Mouse (Mus musculus): ENCODE results near the gene Chrna10. TPM values are rescaled to one million over a fixed set of nuclear protein-coding genes. Genes with fewer than 3 reads are reported as not detected.

Chrna10 gene
- polyA plus RNA-seq, 1 experiment from 2014 or later: not detected

DNA sequence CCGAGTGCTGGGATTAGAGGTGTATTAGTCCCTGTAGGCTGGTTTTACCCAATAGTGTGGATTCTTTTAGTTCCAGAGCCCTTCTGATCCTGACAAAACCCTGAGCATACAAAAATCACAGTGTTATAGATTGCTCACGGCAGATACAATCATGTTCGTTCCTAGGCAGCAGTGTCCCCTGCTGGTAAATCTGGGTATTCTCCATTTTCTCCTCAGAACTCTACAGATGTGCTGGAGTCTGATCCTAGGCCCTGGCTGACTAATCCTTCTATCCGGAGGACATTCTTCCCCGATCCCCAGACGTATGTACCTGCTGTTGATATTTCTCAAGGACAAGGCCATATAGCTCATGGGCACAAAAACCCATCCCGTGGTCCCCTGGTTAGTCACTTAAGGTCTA is 38.1 kb downstream of the Chrna10 start:
- no peaks in the 10 kb centered on the region for H3K4me1 ChIP-seq (replicated peaks)
- no peak overlapping the region for H3K9ac ChIP-seq (replicated peaks)
- no peaks in the 10 kb centered on the region for H3K27me3 ChIP-seq
- H3K36me3 ChIP-seq: peaks cover 84% of the 10 kb centered on the region
- H3K9me3 ChIP-seq: no peaks in the 10 kb centered on the region
- H3K4me3 ChIP-seq (replicated peaks): no peak overlapping the region
- ATAC-seq: no peak
- 78% methylated on average over 7 of the region's 7 CpGs for WGBS
- no peak overlapping the region for H3K27ac ChIP-seq
- no peak overlapping the region for H3K4me2 ChIP-seq (replicated peaks)

DNA sequence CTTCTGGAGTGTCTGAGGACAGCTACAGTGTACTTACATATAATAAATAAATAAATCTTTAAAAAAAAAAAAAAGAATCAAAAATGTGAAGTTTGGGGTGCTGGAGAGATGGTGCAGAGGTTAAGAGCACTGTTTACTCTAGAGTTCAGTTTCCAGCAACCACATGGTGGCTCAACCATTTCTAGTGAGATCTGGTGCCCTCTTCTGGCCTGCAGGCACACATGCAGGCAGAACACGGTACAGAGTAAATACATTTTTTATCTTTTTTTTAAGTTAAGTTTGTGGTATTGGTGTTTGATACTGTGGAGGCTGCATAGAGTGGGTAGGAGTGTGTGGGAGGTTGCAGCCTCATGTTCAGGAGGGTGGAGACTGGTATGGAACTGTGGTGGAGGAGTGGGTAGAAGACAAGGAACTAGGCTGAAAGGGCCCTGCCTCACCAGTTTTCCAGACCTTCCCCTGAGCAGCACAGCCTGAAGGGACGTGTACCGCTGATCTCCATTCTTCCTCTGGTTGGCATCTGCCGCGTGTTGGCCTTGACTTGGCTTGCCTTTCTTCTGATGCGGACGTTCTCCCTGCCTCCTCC is 39.8 kb downstream of the Chrna10 start:
- peaks cover 83% of the 10 kb centered on the region for H3K36me3 ChIP-seq
- H3K4me2 ChIP-seq (replicated peaks): no peak overlapping the region
- H3K4me3 ChIP-seq (replicated peaks): no peak overlapping the region
- no peaks in the 10 kb centered on the region for H3K27me3 ChIP-seq
- H3K27ac ChIP-seq: no peak overlapping the region
- no peak for ATAC-seq
- no peaks in the 10 kb centered on the region for H3K4me1 ChIP-seq (replicated peaks)
- H3K9ac ChIP-seq (replicated peaks): no peak overlapping the region
- 75% methylated on average over 7 of the region's 7 CpGs for WGBS
- H3K9me3 ChIP-seq: no peaks in the 10 kb centered on the region

DNA sequence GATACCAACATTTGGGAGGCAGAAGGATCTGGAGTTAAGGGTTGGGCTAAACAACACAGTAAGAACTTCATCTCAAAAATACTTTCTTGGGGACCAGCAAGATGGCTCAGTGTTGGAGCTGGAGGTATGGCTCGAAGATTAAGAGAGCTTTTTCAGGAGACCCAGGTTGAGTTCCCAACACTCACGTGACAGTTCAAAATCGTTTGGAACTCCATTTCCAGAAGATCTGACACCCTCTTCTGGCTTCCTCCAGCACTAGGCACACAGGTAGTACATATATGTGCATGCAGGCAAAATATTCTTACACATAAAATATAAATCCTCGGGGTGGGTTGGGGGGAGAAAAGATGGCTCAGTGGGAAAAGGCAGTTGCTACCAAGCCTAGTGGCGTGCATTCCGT is 50.3 kb downstream of the Chrna10 start:
- H3K27ac ChIP-seq: no peak overlapping the region
- H3K4me3 ChIP-seq (replicated peaks): peak overlapping the region; percentile 81

DNA sequence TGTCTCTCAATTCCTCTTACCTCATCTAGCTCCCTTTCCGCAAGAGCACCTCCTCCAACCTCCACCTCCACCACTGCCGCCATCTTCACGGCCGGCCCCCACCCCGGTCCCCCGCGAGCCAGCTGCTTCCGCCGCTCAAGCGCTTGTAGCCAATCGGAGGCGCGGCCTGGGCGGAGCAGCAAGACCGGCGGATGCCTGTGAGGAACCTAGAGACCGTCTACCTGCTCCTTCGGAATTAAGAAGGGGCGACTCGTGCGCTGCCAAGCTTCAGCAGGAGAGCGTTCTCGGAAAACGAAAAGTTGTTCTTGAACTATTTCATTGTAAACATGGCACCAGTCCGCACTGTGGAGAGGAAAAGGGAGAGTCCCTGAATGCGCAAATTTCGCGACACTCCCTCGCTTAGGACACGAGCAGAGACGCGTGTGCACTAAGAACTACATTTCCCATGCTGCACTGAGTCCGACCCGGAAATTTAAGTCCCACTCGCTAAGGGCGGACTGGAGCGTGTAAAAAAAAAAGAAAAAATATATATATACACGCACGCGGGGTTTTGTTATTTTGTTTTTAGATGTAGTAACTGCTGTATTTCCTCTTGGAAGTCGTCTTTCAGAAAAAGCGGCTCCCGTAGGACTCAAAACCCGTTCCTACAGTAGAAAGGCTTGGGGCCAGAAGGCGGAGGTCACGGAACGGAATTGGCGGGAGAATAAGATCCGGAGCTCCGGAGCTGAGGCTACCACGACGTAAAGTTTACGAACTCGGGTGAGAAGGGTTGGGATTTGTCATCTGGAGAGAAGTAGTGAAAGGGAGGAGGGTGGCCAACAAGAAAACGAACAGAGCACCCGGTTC is 51.4 kb downstream of the Chrna10 start, which contains the start of the genes Rnf121, Xndc1 and Xntrpc:
Rnf121 (minus strand) TSS at position 424 of the 846 bp plus-strand sequence.
Xndc1 (plus strand) TSS at position 466 of the 846 bp plus-strand sequence.
Xntrpc (plus strand) TSS at position 668 of the 846 bp plus-strand sequence.
- Histone ChIP-seq H3K4me3 (replicated peaks) (peak within 1 kb of the TSS; percentile 81), H3K36me3 (0 out of 2 replicates have a peak, but pooled peaks cover 3% of the 10 kb centered on the region), H3K9ac (replicated peaks) (peak within 1 kb of the TSS; percentile 81), H3K27me3 (no peaks in the 10 kb centered on the region), H3K4me1 (replicated peaks) (peaks cover 35% of the 10 kb centered on the region), H3K27ac (peak within 1 kb of the TSS; percentile 80), H3K4me2 (replicated peaks) (peak within 1 kb of the TSS; percentile 75), H3K9me3 (no peaks in the 10 kb centered on the region)
- WGBS: under 1% methylated on average over 56 of the region's 56 CpGs
- peak; percentile 100 for ATAC-seq

More for the DNA sequence above, 50.3 kb downstream of the Chrna10 start:
- Histone ChIP-seq H3K27me3 (no peaks in the 10 kb centered on the region), H3K9me3 (no peaks in the 10 kb centered on the region), H3K4me2 (replicated peaks) (peak overlapping the region; percentile 75), H3K9ac (replicated peaks) (peak overlapping the region; percentile 81; the same call in 1 of the 2 replicates), H3K4me1 (replicated peaks) (peaks cover 35% of the 10 kb centered on the region), H3K36me3 (peaks cover 11% of the 10 kb centered on the region)
- 83% methylated on average over 6 of the region's 6 CpGs for WGBS
- ATAC-seq: no peak

DNA sequence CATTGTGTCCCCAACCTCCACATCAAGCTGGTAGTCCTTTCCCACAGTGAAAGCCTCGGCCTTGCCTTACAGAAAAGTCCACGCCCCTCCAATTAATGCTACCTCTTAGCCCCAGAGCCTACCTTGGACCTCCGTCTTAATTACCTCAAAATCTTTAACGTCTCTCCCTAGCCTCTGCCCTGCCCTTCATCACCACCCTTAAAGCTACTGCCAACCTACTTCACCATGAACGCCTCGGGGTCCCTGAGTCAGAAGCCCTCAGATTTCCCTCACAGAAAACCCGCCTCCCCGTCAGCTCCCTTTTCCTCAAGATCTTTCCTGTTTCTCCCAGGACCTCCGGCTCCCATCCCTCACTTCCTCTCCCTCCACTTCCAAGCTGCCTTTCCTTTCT is 52.0 kb downstream of the Chrna10 start:
- 2% methylated on average over 9 of the region's 9 CpGs for WGBS
- H3K9me3 ChIP-seq: no peaks in the 10 kb centered on the region
- peak overlapping the region; percentile 80 for H3K27ac ChIP-seq
- H3K4me2 ChIP-seq (replicated peaks): peak overlapping the region; percentile 75
- H3K4me1 ChIP-seq (replicated peaks): peaks cover 35% of the 10 kb centered on the region
- peak; percentile 59 for ATAC-seq
- H3K27me3 ChIP-seq: no peaks in the 10 kb centered on the region
- peak overlapping the region; percentile 81 for H3K9ac ChIP-seq (replicated peaks)
- peaks cover 1% of the 10 kb centered on the region; the same call in 1 of the 2 replicates for H3K36me3 ChIP-seq
- H3K4me3 ChIP-seq (replicated peaks): peak overlapping the region; percentile 81

DNA sequence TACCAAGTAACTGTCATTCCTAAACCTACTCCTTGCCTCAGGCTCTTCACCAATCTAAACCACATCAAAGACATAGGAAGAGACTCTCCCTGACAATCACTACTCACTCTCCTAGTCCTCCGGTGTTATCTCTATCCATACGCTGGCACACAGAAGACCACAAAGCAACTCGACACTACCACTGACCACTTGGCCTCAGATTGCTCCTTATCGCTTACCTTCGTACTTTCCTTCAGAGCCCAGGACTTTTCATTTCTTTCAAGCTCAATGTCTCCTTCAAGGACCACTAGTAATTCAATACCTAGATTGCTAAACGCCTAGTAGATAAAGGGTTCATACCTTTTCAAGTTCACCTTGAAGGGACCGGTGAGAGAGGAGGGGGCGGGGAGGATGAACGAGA is 52.7 kb downstream of the Chrna10 start:
- no peak for ATAC-seq
- H3K4me3 ChIP-seq (replicated peaks): peak overlapping the region; percentile 81
- peaks cover 35% of the 10 kb centered on the region for H3K4me1 ChIP-seq (replicated peaks)
- peak overlapping the region; percentile 75 for H3K4me2 ChIP-seq (replicated peaks)
- peaks cover 9% of the 10 kb centered on the region; the same call in 1 of the 2 replicates for H3K36me3 ChIP-seq
- no peaks in the 10 kb centered on the region for H3K9me3 ChIP-seq
- no peak overlapping the region for H3K27ac ChIP-seq
- WGBS: 90% methylated on average over 9 of the region's 9 CpGs
- no peaks in the 10 kb centered on the region for H3K27me3 ChIP-seq
- peak overlapping the region; percentile 81; the same call in 1 of the 2 replicates for H3K9ac ChIP-seq (replicated peaks)

DNA sequence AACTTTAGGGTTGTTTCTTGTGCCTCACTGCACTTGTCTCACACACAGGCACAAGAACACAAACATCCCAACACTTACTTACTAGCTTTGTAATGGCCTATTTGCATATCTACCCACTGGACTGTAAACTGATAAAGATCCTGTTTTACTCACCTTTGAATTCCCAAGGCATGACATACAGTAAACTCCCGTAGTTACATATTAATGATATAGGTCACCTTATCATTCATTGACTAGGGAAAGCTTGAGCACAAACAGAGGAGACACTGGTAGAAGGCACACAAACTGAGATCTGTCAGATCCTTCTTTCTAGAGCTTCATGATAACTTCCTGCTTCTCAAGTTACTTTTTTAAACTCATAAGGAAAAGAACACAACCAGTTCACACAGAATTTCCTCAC is 54.4 kb downstream of the Chrna10 start:
- Histone ChIP-seq H3K4me3 (replicated peaks) (no peak overlapping the region), H3K9me3 (no peaks in the 10 kb centered on the region), H3K4me1 (replicated peaks) (peaks cover 35% of the 10 kb centered on the region), H3K27me3 (no peaks in the 10 kb centered on the region), H3K4me2 (replicated peaks) (no peak overlapping the region), H3K9ac (replicated peaks) (no peak overlapping the region), H3K36me3 (peaks cover 17% of the 10 kb centered on the region; the same call in 1 of the 2 replicates), H3K27ac (no peak overlapping the region)
- ATAC-seq: no peak
- 100% methylated on average over 1 of the region's 1 CpGs for whole genome bisulfite sequencing

DNA sequence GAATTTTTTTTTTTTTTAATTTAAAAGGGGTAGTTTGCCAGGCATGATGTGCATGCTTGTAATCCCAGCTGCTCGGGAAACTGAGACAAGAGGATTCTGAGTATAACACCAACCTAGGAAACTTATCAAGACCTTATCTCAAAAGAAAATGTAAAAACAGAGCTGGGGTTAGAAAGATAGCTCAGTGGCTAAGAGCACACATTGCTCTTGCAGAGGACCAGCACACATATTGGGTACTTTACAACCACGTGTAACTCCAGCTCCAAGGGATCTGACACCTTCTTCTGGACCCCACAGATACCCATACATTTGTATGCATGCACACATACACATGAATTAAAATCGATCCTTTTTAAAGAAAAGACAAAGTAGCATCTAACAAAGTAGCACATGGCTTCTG is 55.3 kb downstream of the Chrna10 start:
- H3K36me3 ChIP-seq: peaks cover 25% of the 10 kb centered on the region; the same call in 1 of the 2 replicates
- no peaks in the 10 kb centered on the region for H3K27me3 ChIP-seq
- H3K9ac ChIP-seq (replicated peaks): no peak overlapping the region
- no peak overlapping the region for H3K4me3 ChIP-seq (replicated peaks)
- H3K4me1 ChIP-seq (replicated peaks): peaks cover 31% of the 10 kb centered on the region
- H3K9me3 ChIP-seq: no peaks in the 10 kb centered on the region
- H3K27ac ChIP-seq: no peak overlapping the region
- ATAC-seq: no peak
- 95% methylated on average over 3 of the region's 3 CpGs for WGBS
- no peak overlapping the region for H3K4me2 ChIP-seq (replicated peaks)

Other genes starting within 250 kb of the Chrna10 start
- 11.1 and 13.2 TPM in 2 replicates for gene Folr1, start 246.0 kb downstream of the Chrna10 start, polyA plus RNA-seq (2015; fragmentation: Nextera tagmentation; extraction: Ambion mirVana)
- gene Lamtor1, start 210.9 kb downstream of the Chrna10 start, polyA plus RNA-seq (2015; fragmentation: Nextera tagmentation; extraction: Ambion mirVana): 146 and 158 TPM in 2 replicates
- 0.35 and 0.77 TPM in 2 replicates for gene Tomt, start 210.5 kb downstream of the Chrna10 start, polyA plus RNA-seq (2015; fragmentation: Nextera tagmentation; extraction: Ambion mirVana)
- 9.6 and 10.6 TPM in 2 replicates for gene Lrrc51, start 182.9 kb downstream of the Chrna10 start, polyA plus RNA-seq (2015; fragmentation: Nextera tagmentation; extraction: Ambion mirVana)
- 63.0 and 70.7 TPM in 2 replicates for gene Numa1, start 182.7 kb downstream of the Chrna10 start, polyA plus RNA-seq (2015; fragmentation: Nextera tagmentation; extraction: Ambion mirVana)
- 4.1 and 5.6 TPM in 2 replicates for gene Il18bp, start 98.1 kb downstream of the Chrna10 start, polyA plus RNA-seq (2015; fragmentation: Nextera tagmentation; extraction: Ambion mirVana)
- 30.1 and 30.9 TPM in 2 replicates for gene Rnf121, start 51.4 kb downstream of the Chrna10 start, polyA plus RNA-seq (2015; fragmentation: Nextera tagmentation; extraction: Ambion mirVana)
- 32.2 and 34.9 TPM in 2 replicates for gene Xndc1, start 51.3 kb downstream of the Chrna10 start, polyA plus RNA-seq (2015; fragmentation: Nextera tagmentation; extraction: Ambion mirVana)
- 1.3 and 1.5 TPM in 2 replicates for gene Xntrpc, start 51.1 kb downstream of the Chrna10 start, polyA plus RNA-seq (2015; fragmentation: Nextera tagmentation; extraction: Ambion mirVana)
- 0.28 TPM in 1 of 2 replicates, not detected in the other for gene Trpc2, start 33.7 kb downstream of the Chrna10 start, polyA plus RNA-seq (2015; fragmentation: Nextera tagmentation; extraction: Ambion mirVana)
- gene Art1, start 15.1 kb downstream of the Chrna10 start, polyA plus RNA-seq (2015; fragmentation: Nextera tagmentation; extraction: Ambion mirVana): 0.31 and 0.37 TPM in 2 replicates
- 0.50 and 0.92 TPM in 2 replicates for gene Art5, start 7.3 kb downstream of the Chrna10 start, polyA plus RNA-seq (2015; fragmentation: Nextera tagmentation; extraction: Ambion mirVana)
- gene Nup98, start 93.3 kb upstream of the Chrna10 start, polyA plus RNA-seq (2015; fragmentation: Nextera tagmentation; extraction: Ambion mirVana): 27.2 and 27.4 TPM in 2 replicates
- 50.1 and 51.6 TPM in 2 replicates for gene Pgap2, start 93.4 kb upstream of the Chrna10 start, polyA plus RNA-seq (2015; fragmentation: Nextera tagmentation; extraction: Ambion mirVana)
- 14.4 and 17.6 TPM in 2 replicates for gene Rhog, start 139.2 kb upstream of the Chrna10 start, polyA plus RNA-seq (2015; fragmentation: Nextera tagmentation; extraction: Ambion mirVana)
- gene Stim1, start 151.0 kb upstream of the Chrna10 start, polyA plus RNA-seq (2015; fragmentation: Nextera tagmentation; extraction: Ambion mirVana): 8.1 and 8.5 TPM in 2 replicates